Mouse (Mus musculus): ENCODE results near the gene Rora. TPM values are rescaled to one million over a fixed set of nuclear protein-coding genes. Genes with fewer than 3 reads are reported as not detected.
A peak's percentile ranks its signal among the peaks of the same experiment; 100 is the strongest.

Gene Rora
- total and polyA plus RNA-seq, 3 experiments = 39.7 to 94.1 (median 45.9) TPM

- DNase-seq = no peak
Measured at GRCm38 (mm10) chr9:68884451-68885035, 231.0 kb downstream of the Rora start.

- DNase-seq = peak; percentile 32
Measured at GRCm38 (mm10) chr9:68888670-68889069, 235.1 kb downstream of the Rora start.

- DNase-seq = no peak
Measured at GRCm38 (mm10) chr9:68891431-68891830, 237.8 kb downstream of the Rora start.

- DNase-seq = no peak
Measured at GRCm38 (mm10) chr9:68892356-68892755, 238.8 kb downstream of the Rora start.

GRCm38 (mm10) chr9:68892859-68893258 is 239.3 kb downstream of the Rora start:
- no peak for DNase-seq

- no peak for DNase-seq
Measured at GRCm38 (mm10) chr9:68898286-68898685, 244.7 kb downstream of the Rora start.

- DNase-seq = no peak
Measured at GRCm38 (mm10) chr9:68899525-68900222, 246.1 kb downstream of the Rora start.

- no peak for DNase-seq
Measured at GRCm38 (mm10) chr9:68906361-68906883, 252.8 kb downstream of the Rora start.

- no peak for DNase-seq
Measured at GRCm38 (mm10) chr9:68912483-68913151, 259.0 kb downstream of the Rora start.

GRCm38 (mm10) chr9:68913191-68913697 is 259.7 kb downstream of the Rora start:
- DNase-seq = no peak

- no peak for DNase-seq
Measured at GRCm38 (mm10) chr9:68914541-68915275, 261.1 kb downstream of the Rora start.

GRCm38 (mm10) chr9:68916741-68917140 is 263.2 kb downstream of the Rora start:
- no peak for DNase-seq

GRCm38 (mm10) chr9:68923128-68923601 is 269.6 kb downstream of the Rora start:
- no peak for DNase-seq

GRCm38 (mm10) chr9:68926406-68926805 is 272.8 kb downstream of the Rora start:
- no peak for DNase-seq

GRCm38 (mm10) chr9:68933159-68933558 is 279.6 kb downstream of the Rora start:
- no peak for DNase-seq

GRCm38 (mm10) chr9:68934238-68934637 is 280.7 kb downstream of the Rora start:
- DNase-seq = no peak

GRCm38 (mm10) chr9:68935611-68936010 is 282.0 kb downstream of the Rora start:
- DNase-seq = no peak

GRCm38 (mm10) chr9:68941037-68941436 is 287.5 kb downstream of the Rora start:
- no peak for DNase-seq

GRCm38 (mm10) chr9:68942595-68943011 is 289.0 kb downstream of the Rora start:
- no peak for DNase-seq

- DNase-seq = peak; percentile 64
Measured at GRCm38 (mm10) chr9:68944026-68944425, 290.4 kb downstream of the Rora start.

GRCm38 (mm10) chr9:68947707-68948106 is 294.1 kb downstream of the Rora start:
- DNase-seq = no peak

GRCm38 (mm10) chr9:68948141-68948540 is 294.6 kb downstream of the Rora start:
- no peak for DNase-seq
